Mouse (Mus musculus) forelimb bud, embryonic 11.5 days (tissue): ENCODE results near the gene Atp5j.

Experiments used
- DNase-seq: peaks from one replicate; pipeline ENCODE4 v3.0.0-alpha.2; 2012; ENCODE audit warnings: low read depth, low spot score

Atp5j gene

GRCm38 (mm10) chr16:84835441-84835822 is at the start of gene Atp5j:
TSS of gene Atp5j (minus strand) at chr16:84835625.
- DNase-seq = peak; percentile 57

- DNase-seq = no peak
Measured at GRCm38 (mm10) chr16:84884572-84884971, 49.1 kb upstream of the Atp5j start.

GRCm38 (mm10) chr16:84881754-84882321 is 46.4 kb upstream of the Atp5j start:
- DNase-seq = no peak

GRCm38 (mm10) chr16:84881168-84881567 is 45.7 kb upstream of the Atp5j start:
- DNase-seq = no peak

- peak; percentile 80 for DNase-seq
Measured at GRCm38 (mm10) chr16:84879146-84879545, 43.7 kb upstream of the Atp5j start.

- DNase-seq = no peak
Measured at GRCm38 (mm10) chr16:84876082-84876481, 40.7 kb upstream of the Atp5j start.

GRCm38 (mm10) chr16:84875718-84876035 is 40.3 kb upstream of the Atp5j start:
- no peak for DNase-seq

- no peak for DNase-seq
Measured at GRCm38 (mm10) chr16:84875012-84875717, 39.7 kb upstream of the Atp5j start.

GRCm38 (mm10) chr16:84873805-84874204 is 38.4 kb upstream of the Atp5j start:
- no peak for DNase-seq

GRCm38 (mm10) chr16:84864656-84865055 is 29.2 kb upstream of the Atp5j start:
- no peak for DNase-seq

GRCm38 (mm10) chr16:84853492-84853891 is 18.1 kb upstream of the Atp5j start:
- no peak for DNase-seq

GRCm38 (mm10) chr16:84838576-84838975 is 3.2 kb upstream of the Atp5j start:
- DNase-seq = no peak

GRCm38 (mm10) chr16:84835823-84836743 is 658 bp upstream of the Atp5j start:
- peak; percentile 71 for DNase-seq

GRCm38 (mm10) chr16:84834745-84835440 is 532 bp downstream of the Atp5j start, which contains the start of gene Gabpa:
TSS of gene Gabpa (plus strand) at chr16:84834925.
- DNase-seq = peak; percentile 96

GRCm38 (mm10) chr16:84834344-84834743 is 1.1 kb downstream of the Atp5j start:
- no peak for DNase-seq

GRCm38 (mm10) chr16:84832736-84833135 is 2.7 kb downstream of the Atp5j start:
- no peak for DNase-seq

- no peak for DNase-seq
Measured at GRCm38 (mm10) chr16:84831696-84832095, 3.7 kb downstream of the Atp5j start.

- DNase-seq = no peak
Measured at GRCm38 (mm10) chr16:84825009-84825408, 10.4 kb downstream of the Atp5j start.

- DNase-seq = peak; percentile 33
Measured at GRCm38 (mm10) chr16:84817423-84817822, 18.0 kb downstream of the Atp5j start.

GRCm38 (mm10) chr16:84814511-84814910 is 20.9 kb downstream of the Atp5j start:
- DNase-seq = no peak

- no peak for DNase-seq
Measured at GRCm38 (mm10) chr16:84813852-84814251, 21.6 kb downstream of the Atp5j start.

- DNase-seq = no peak
Measured at GRCm38 (mm10) chr16:84810254-84810653, 25.2 kb downstream of the Atp5j start.
